Mouse (Mus musculus) ovary, adult 18-20 months (tissue): Measurements from ENCODE around the gene Rgl3.
A peak's percentile ranks its signal among the peaks of the same experiment; 100 is the strongest.

Experiments
- DNase-seq: peaks from one replicate; pipeline ENCODE4 v3.0.0; 2022; ENCODE audit warnings: low spot score, mixed read lengths

Rgl3 gene

GRCm38 (mm10) chr9:21989230-21990110, at the start of gene Rgl3:
Gene Rgl3, minus strand, starts transcription at chr9:21989446.
- peak; percentile 43 for DNase-seq

- DNase-seq, result no peak
These were observed 48.6 kb upstream of the Rgl3 start for GRCm38 (mm10) chr9:22037826-22038225.

GRCm38 (mm10) chr9:22035300-22036044, 46.2 kb upstream of the Rgl3 start:
- no peak for DNase-seq

GRCm38 (mm10) chr9:22030386-22030785, 41.1 kb upstream of the Rgl3 start:
- DNase-seq, result no peak

- DNase-seq, result no peak
These were observed 39.2 kb upstream of the Rgl3 start for GRCm38 (mm10) chr9:22028467-22028866.

- no peak for DNase-seq
These were observed 35.3 kb upstream of the Rgl3 start for GRCm38 (mm10) chr9:22024592-22024991.

GRCm38 (mm10) chr9:22017208-22017825, 28.1 kb upstream of the Rgl3 start:
- DNase-seq, result no peak

- no peak for DNase-seq
These were observed 27.0 kb upstream of the Rgl3 start for GRCm38 (mm10) chr9:22016245-22016644.

- DNase-seq, result no peak
These were observed 23.5 kb upstream of the Rgl3 start for GRCm38 (mm10) chr9:22012731-22013130.

GRCm38 (mm10) chr9:22011055-22011454, 21.8 kb upstream of the Rgl3 start:
- DNase-seq, result no peak

- no peak for DNase-seq
These were observed 15.3 kb upstream of the Rgl3 start for GRCm38 (mm10) chr9:22004546-22004945.

GRCm38 (mm10) chr9:22003163-22003554, 13.9 kb upstream of the Rgl3 start:
- DNase-seq, result no peak

- DNase-seq, result peak; percentile 100
These were observed 13.2 kb upstream of the Rgl3 start, which contains the start of the genes Ccdc151 and Prkcsh for GRCm38 (mm10) chr9:22002194-22003162. Gene Ccdc151, minus strand, starts transcription at chr9:22002634. Gene Prkcsh, plus strand, starts transcription at chr9:22002806.

- no peak for DNase-seq
These were observed 12.4 kb upstream of the Rgl3 start for GRCm38 (mm10) chr9:22001633-22002032.

GRCm38 (mm10) chr9:22000296-22000695, 11.1 kb upstream of the Rgl3 start:
- DNase-seq, result no peak

- DNase-seq, result no peak
These were observed 7.1 kb upstream of the Rgl3 start for GRCm38 (mm10) chr9:21996178-21996867.

GRCm38 (mm10) chr9:21992227-21992626, 3.0 kb upstream of the Rgl3 start:
- no peak for DNase-seq

- DNase-seq, result peak; percentile 21
These were observed 685 bp downstream of the Rgl3 start for GRCm38 (mm10) chr9:21988421-21989101.

- DNase-seq, result no peak
These were observed 1.5 kb downstream of the Rgl3 start for GRCm38 (mm10) chr9:21987592-21988342.
